Mouse (Mus musculus): Measurements from ENCODE around the gene Trim30b.
"Not testable (repeated sequence)": the region's sequence is repeated elsewhere in the genome, so short reads cannot be mapped to it uniquely, and the experiment has no call there.

Trim30b gene

DNA sequence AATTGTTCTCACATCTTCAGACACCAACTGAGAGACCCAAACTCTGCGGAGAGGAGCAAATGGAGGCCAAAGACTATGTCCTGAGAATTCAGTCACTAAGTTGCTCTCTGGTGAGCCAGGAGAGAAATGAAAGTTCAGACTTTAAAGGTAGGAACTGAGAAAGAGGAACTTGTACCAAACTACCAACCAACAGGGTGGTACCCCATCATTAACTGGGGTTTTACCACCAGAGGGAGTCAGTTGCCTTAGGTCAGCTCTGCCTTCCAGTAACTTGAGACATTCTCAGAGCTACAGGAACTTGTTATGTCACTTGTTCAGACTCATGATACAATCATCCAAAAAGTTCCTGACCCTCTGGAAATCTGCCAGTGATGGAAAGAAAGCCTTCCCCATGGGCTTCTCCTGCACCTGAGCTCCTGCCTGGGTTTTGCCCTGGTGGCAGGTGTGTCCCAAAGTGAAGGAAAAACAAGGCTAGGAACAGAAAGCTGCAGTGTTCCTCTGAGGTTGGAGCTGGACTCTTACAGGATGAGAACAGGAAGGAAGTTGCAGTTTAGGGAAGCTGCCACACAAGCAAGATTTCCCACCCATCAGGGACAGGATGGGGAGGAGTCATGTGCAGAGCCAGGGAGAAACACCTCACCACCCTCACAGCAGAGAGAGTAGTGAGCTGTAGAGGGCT is at the start of gene Trim30b:
Gene Trim30b (minus strand): TSS at position 149 of the 679 bp plus-strand sequence.
- DNase-seq (ENCODE audit: extremely low read depth, insufficient read length, low spot score), result peak; percentile 23

DNA sequence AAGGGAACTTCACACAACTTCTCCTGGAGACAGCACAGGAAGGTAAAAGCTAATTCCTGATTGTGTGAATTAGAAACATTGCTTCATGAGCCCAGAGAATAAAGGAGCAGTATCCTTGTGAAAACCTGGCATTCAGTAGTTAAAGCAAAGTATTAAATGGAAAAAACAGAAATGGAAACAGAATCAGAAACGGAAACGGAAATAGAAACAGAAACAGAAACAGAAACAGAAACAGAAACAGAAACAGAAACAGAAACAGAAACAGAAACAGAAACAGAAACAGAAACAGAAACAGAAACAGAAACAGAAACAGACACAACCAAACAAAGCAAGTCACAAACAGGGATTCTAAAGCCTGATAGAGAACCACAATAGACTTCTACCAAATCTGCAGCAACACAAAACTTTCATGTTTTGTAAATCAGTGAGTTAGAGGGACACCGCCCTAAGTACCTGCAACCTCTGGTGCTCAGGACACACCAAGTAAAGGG is 34.8 kb upstream of the Trim30b start:
- no peak for DNase-seq (ENCODE audit: extremely low read depth, insufficient read length, low spot score)

DNA sequence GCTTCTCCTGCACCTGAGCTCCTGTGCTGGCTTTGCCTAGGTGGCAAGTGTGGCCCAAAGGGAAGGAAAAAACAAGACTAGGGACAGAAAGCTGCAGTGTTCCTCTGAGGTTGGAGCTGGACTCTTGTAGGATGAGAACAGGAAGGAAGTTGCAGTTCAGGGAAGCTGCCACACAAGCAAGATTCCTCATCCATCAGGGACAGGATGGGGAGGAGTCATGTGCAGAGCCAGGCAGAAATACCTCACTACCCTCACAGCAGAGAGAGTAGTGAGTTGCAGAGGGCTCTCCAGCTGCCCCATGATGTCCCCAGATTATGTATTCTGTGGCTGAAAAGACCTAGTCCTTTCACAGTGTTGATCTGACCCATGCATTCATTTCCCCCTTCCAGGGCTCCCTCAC is 31.5 kb upstream of the Trim30b start:
- peak; percentile 4 for DNase-seq (ENCODE audit: extremely low read depth, insufficient read length, low spot score)

DNA sequence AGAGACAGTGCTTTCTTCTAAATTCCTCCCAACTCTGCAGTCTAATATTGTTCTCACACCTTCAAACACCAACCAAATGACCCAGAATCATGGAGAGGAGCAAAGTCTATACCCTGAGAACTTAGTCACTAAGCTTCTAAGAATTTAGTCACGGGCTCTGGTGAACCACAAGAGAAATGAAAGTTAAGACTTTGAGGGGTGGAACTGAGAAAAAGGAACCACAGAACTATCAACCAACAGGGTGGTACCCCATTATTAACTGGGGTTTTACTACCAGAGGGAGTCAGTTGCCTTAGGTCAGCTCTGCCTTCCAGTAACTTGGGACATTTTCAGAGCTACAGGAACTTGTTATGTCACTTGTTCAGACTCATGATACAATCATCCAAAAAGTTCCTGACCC is 31.0 kb upstream of the Trim30b start, which contains the start of gene Trim30c:
Gene Trim30c (minus strand): TSS at position 140 of the 400 bp plus-strand sequence.
- DNase-seq (ENCODE audit: extremely low read depth, insufficient read length, low spot score), result no peak

DNA sequence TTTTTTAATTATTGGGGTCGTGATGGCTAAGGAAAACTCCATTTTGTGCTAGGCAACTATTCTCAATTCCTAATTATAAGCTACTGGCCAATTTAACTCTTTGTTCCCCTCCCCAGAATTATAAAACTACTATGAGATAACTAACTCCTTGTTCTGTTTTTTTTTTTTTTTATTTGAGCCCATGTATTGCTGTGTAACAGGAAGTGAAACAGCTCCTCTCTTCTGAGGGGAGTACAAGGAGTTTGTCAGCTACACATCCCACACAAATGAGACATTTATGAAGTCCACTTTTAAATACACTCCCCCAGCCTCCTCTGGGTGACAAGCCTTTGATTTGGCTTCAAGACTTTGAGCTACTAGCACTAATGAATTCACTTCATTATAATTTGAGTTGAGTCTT is 28.8 kb upstream of the Trim30b start:
- no peak for DNase-seq (ENCODE audit: extremely low read depth, insufficient read length, low spot score)

DNA sequence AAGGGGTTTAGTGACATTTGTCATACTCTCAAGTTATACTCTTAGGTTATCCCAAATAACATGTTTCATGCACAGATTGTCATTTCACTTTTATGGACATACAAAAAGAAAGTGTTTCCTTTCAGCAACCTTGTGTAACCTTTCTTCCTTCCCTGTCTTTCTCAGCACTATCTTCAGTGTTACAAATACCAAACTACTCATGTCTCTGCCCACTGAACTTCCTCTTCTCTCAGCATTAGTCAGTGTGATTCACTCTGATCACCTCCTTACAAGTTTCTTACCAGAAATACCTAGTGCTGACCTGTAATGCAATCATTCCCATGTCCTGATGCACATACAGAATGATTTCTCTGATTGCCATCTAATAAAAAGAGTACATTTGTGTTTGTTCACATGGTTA is 3.3 kb downstream of the Trim30b start:
- DNase-seq (ENCODE audit: extremely low read depth, insufficient read length, low spot score), result no peak

DNA sequence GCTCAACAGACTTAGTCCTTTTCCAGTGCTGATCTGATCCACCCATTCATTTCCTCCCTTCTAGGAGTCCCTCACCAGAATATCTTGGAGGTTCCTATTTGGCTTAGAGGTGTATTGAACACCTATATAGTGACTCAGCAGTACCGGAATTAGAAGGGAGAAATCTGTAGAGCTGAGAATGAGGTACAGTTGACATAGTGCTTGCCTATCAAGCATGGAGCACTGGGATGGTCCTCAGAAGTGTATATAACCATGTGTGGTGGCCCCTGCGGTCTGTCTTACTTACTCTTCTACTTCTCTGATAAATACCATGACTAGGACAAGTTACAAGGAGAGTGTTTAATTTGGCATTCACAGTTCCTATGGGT is 16.1 kb downstream of the Trim30b start:
- DNase-seq (ENCODE audit: extremely low read depth, insufficient read length, low spot score), result no peak

DNA sequence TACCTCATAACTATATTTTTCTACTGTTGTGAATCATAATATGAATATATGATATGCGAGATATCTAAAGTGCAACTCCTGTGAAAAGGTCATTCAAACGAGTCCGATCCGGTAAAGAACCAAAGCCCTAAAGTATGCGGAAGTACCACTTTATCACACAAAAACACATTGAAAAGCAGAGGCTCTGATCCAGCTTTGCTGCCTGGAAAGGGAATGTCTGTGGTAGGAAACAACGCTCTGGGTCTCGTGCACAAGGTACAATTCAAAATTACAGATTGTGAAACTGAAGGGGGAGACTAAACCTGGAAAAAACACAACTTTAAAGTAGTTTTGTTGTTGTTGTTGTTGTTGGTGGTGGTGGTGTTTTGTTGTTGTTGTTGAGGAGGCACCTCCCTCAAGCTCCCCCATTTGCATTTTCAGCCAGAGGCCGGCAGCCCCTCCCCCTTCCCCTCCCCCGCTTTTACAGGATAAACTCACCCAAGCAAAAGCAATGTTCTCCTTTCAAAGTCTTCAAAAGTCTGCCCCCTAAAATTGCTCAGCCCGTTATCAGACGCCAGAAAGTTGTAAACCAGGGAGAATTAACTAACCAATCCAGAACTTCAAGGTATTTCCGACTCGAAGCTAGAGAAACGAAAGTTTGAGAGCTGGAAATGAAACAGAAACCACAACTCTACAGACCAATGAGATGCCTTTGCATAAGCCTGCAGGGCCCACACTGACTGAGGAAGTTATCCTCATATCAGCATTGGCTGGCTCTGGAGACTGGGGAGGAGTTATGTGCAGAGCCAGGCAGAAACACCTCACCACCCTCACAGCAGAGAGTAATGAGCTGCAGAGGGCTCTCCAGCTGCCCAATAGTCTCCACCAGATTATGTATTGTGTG is 16.7 kb downstream of the Trim30b start, which contains the start of gene Trim12c:
Gene Trim12c (minus strand): TSS at position 646 of the 883 bp plus-strand sequence.
- peak; percentile 43 for DNase-seq (ENCODE audit: extremely low read depth, insufficient read length, low spot score)

DNA sequence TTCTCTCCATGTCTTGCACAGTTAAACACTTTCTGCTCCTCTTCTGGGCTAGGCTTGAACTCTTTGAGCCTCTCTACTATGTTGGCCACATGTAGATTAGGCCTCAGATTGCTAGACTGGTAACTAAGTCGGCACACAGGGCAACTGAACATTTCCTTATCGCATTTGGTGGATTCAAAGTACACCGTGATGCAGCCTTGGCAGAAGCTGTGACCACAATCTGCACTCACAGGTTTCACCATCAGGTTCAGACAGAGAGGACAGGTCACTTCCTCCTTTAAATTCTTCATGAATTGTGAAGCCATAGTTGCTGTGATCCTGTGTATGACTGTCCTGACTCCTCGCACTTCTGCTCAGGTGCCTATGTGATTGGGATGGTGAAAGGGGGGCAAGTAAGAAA is 21.6 kb downstream of the Trim30b start:
- DNase-seq (ENCODE audit: extremely low read depth, insufficient read length, low spot score), result not testable (repeated sequence)

DNA sequence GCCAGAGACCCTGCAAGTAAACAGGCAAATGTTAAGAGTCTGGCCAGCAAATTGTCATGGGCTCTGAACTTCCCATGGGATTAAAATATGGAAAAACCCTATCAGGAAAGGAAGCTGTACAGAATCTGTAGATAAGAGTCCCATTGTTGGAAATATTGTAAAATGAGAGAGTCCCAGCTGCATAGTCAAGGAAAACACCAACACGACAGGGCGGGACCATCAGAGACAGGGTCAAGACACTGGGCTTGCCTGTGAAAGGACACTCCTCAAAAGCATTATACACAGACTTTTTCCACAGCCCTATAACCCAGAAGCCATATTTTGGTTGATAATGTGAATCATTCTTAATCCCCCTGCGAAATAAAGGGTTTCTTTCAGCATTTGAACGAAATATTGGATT is 28.9 kb downstream of the Trim30b start:
- not testable (repeated sequence) for DNase-seq (ENCODE audit: extremely low read depth, insufficient read length, low spot score)

DNA sequence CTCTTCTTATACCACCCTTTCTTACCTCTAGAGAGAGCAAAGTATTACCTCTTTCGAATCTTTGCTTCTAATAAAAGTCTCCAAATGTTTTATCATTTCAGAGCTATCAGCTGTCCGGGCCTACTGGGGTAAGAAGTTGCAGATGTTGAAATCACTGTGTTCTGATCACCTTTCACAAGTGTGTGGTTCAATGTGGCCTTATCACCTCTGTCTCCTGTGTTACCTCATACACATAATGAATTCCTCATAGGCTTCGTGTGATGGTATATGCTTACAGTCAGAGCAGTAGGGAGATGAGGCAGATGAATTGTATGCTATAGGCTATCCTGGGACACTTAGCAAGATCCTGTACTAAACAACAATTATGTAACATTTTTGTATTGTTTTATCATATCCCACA is 34.1 kb downstream of the Trim30b start:
- DNase-seq (ENCODE audit: extremely low read depth, insufficient read length, low spot score), result not testable (repeated sequence)

DNA sequence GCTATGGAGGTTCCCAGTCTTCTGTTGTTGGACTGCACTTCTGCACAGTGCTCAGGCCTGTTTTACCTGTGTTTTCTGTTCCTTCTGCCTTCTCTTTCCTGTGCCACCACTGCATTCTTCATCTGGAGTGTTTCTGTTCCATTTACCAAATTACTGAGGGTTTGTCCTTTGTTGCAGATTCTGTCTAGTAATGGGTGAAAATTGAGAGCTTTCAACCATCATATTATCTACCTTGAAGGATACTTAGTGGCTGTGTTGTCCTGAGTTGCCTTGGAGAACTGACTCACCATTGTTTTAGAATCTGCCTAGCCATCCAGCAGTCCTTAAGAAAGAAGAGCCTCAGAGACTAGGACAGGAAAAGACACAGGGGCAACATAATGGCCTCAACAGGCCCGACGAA is 40.5 kb downstream of the Trim30b start, which contains the start of gene Trim34b:
Gene Trim34b (plus strand): TSS at position 301 of the 400 bp plus-strand sequence.
- not testable (repeated sequence) for DNase-seq (ENCODE audit: extremely low read depth, insufficient read length, low spot score)

DNA sequence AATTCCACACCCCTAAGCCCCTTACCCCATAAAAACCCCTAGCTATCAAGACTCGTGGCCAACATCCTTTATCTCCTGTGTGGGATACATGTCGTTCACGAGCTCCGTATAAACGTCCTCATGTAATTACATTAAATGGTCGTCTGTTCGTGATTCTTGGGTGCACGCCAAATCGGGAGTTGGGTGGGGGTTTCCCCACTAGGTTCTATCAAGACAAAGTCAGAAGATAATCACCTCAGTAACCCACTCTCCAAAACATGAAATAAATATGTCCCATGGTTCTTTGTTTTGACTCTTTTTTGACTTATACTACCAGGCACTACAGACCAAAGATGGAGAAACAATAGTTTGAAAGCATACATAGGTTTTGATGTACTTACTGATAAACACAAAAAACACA is 47.7 kb downstream of the Trim30b start:
- DNase-seq (ENCODE audit: extremely low read depth, insufficient read length, low spot score), result no peak

DNA sequence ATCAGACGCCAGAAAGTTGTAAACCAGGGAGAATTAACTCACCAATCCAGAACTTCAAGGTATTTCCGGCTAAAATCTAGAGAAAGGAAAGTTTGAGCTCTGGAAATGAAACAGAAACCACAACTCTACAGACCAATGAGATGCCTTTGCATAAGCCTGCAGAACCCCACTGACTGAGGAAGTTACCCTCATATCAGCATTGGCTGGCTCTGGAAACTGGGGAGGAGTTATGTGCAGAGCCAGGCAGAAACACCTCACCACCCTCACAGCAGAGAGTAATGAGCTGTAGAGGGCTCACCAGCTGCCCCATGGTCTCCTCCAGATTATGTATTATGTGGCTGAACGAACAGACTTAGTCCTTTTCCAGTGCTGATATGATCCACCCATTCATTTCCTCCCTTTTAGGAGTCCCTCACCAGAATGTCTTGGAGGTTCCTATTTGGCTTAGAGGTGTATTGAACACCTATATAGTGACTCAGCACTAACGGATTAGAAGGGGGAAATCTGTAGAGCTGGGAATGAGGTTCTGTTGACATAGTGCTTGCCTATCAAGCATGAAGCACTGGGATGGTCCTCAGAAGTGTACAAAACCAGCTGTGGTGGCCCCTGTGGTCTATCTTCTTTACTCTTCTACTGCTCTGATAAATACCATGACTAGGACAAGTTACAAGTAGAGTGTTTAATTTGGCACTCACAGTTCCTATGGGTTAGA is 54.2 kb downstream of the Trim30b start, which contains the start of gene Trim12a:
Gene Trim12a (minus strand): TSS at position 98 of the 712 bp plus-strand sequence.
- not testable (repeated sequence) for DNase-seq (ENCODE audit: extremely low read depth, insufficient read length, low spot score)

DNA sequence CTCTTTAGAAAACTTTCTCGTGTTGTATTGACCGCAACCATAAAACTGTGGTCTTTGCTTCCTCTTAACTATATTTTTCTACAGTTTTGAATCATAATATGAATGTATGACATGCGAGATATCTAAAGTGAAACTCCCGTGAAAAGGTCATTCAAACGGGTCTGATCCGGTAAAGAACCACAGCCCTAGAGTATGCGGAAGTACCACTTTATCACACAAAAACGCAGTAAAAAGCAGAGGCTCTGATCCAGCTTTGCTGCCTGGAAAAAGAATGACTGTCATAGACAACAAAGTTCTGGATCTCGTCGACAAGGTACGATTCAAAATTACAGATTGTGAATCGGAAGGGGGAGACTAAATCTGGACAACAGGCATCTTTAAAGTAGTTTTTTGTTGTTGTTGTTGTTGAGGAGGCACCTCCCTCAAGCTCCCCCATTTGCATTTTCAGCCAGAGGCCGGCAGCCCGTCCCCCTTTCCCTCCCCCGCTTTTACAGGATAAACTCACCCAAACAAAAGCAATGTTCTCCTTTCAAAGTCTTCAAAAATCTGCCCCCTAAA is 54.8 kb downstream of the Trim30b start:
- DNase-seq (ENCODE audit: extremely low read depth, insufficient read length, low spot score), result peak; percentile 25

All from 3134 (cell line).